Mouse (Mus musculus) layer of hippocampus, adult 8-10 months (tissue): ENCODE measurements around the gene Sidt2. TPM values are rescaled to one million over a fixed set of nuclear protein-coding genes. Genes with fewer than 3 reads are reported as not detected.

Experiments used
- DNase-seq, 2 experiments: peaks; one replicate each; pipeline ENCODE4 v3.0.0; 2022; ENCODE audit warnings: low spot score in 2 of 2
- microRNA-seq, 2 experiments: library from miRNA; unstranded; fragments of <30 nt; microRNA quantifications; one replicate each; pipeline ENCODE4 v1.2.0; 2022
- total RNA-seq, 4 experiments: library from RNA; stranded (reverse); gene quantifications; 2 replicates each; pipeline ENCODE4 v1.2.4; 2022

Sidt2 gene
- total RNA-seq, 4 experiments from 2014 or later = 67.6 to 81.0 (median 74.0) TPM

GRCm38 (mm10) chr9:45917041-45917934 lies 37.8 kb downstream of the Sidt2 start:
- peak; percentile 54 to 60 for DNase-seq

DNA sequence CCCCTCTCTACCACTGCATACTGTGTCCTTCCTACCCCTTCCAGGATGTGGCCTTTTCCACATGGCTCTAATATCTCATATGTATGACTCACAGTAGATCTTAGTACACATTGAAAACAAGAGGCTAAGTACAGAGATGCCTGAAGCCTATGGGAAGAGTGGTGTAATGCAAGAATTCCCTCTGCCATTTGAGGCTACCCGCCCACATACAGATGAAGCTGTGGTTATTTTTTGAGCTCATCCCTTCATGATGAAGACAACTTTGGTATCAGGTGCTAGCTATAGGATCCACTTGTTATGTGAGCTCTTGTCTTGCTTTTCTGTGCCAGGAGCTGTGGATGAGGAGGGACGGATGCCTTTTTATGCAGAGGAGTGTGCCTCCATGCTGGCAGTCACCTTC lies 39.4 kb downstream of the Sidt2 start:
- no peak for DNase-seq

DNA sequence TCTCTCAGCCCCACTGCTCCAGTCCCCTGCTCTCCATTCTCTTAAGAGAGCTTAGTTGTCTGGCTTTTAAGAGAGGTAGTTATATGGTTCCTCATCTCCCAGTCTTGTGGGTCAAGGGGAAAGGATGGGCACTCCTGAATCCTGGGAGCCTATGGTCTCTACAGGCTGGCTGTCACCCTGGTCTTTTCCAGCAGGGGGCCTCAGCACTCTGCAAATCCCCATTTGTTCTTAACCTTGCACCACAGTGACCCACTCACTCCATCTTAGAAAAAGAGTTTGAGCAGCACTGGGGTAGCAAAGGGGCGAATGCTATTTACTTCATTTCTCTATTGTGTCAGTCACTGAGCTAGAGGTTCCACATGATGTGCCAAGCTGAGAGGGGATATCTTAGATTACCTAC lies 43.4 kb downstream of the Sidt2 start:
- DNase-seq = peak in 1 of 2 experiments; percentile 38

- no peak for DNase-seq
These were observed 44.1 kb downstream of the Sidt2 start for GRCm38 (mm10) chr9:45910995-45911394.

GRCm38 (mm10) chr9:45907078-45907428 lies 48.0 kb downstream of the Sidt2 start:
- DNase-seq = no peak

GRCm38 (mm10) chr9:45906355-45907077 lies 48.5 kb downstream of the Sidt2 start, which contains the start of the genes Pcsk7 and Rnf214:
Gene Pcsk7 (plus strand): TSS chr9:45906497.
Gene Rnf214 (minus strand): TSS chr9:45906911.
- peak; percentile 78 to 86 for DNase-seq

DNA sequence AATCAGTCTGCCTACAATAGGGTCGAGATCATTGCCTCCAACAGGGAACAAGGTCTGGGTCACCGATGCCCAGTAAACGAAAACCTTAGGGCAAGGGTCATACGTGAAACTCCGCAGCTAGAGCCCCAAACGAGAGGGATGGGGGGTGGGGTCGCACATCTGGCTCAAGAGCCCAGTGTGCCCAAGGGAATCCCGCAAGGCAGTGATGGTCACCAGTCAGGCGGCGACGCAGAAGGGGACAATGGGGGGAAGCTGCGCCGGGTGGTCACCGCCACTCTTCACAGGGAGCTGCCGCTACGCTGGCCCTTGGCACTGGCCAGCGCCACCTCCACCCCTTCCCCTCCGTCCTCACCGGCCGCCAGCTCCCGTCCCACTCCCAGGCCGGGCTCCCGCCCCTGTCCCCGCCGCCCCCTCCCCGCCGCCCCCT lies 49.2 kb downstream of the Sidt2 start:
- DNase-seq = peak in 1 of 2 experiments; percentile 19

DNA sequence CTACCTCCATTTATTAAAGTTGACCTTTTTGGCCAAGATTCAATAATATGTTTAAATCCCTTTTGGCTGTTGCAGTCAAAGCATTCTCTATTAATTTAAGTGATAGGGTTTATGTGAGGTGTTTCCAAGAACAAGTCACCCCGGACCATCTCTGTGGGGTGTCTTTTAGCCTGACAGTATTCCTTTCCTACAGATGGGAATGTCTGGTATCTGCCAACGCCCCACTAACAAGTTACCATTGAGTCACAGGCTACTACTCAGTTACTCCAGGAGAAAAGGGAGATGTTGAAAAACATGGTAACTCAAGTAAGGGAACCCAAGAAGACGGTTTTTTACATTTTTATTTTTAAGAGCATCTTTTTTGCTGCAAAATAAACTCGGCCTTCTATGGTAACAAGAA lies 49.9 kb downstream of the Sidt2 start:
- DNase-seq = no peak

DNA sequence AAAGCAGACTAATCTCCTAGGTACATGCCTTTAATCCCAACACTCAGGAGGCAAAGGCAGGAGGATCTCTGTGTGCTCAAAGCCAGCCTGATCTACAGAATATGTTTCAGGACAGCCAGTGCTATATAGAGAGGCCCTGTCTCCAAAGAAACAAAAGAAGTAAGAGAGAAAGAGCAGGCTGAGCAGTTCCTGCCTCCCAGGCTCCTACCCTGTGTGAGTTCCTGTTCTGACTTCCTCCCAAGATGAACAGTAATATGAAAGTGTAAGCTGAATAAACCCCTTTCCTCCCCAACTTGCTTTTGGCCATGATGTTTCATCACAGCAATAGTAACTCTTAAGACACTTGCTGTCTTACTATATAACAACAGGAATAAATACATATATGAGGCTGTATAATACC lies 61.4 kb downstream of the Sidt2 start:
- DNase-seq = no peak

Small RNA genes lying within 50 kb of the gene (microRNA-seq; reads per million reads assigned to microRNA genes)
- gene Mir7087 = 0.25 to 0.64 reads per million in 2 experiments

Other genes starting within 250 kb of the Sidt2 start
- gene Cep164, start 126.6 kb downstream of the Sidt2 start, total RNA-seq = 10 to 100 TPM; 14.6 to 20.3 (median 17.8) TPM
- 10 to 100 TPM; 72.1 to 88.1 (median 77.0) TPM for gene Bace1, start 116.7 kb downstream of the Sidt2 start, total RNA-seq
- gene Pcsk7, start 48.8 kb downstream of the Sidt2 start, total RNA-seq = 10 to 100 TPM; 23.8 to 33.7 (median 26.2) TPM
- 10 to 100 TPM; 67.3 to 79.6 (median 72.2) TPM for gene Rnf214, start 48.3 kb downstream of the Sidt2 start, total RNA-seq
- 10 to 100 TPM in 2 of 4 experiments, 1 to 10 TPM in 2; 4.2 to 16.3 (median 8.8) TPM for gene Tagln, start 19.2 kb downstream of the Sidt2 start, total RNA-seq
- gene Pafah1b2, start 57.4 kb upstream of the Sidt2 start, total RNA-seq = 100 to 1,000 TPM; 195 to 219 (median 207) TPM
- gene Sik3, start 57.6 kb upstream of the Sidt2 start, total RNA-seq = 100 to 1,000 TPM; 134 to 147 (median 140) TPM